Mouse (Mus musculus) heart, embryonic 11.5 days (tissue): Measurements from ENCODE around the gene Prox1. TPM values are rescaled to one million over a fixed set of nuclear protein-coding genes. Genes with fewer than 3 reads are reported as not detected.

ENCODE experiments used
- ATAC-seq: fragments of 200-750 bp; cut with Nextera tagmentation; replicated peaks from 2 replicates; pipeline ENCODE4 v1.8.0; 2017; ENCODE audit warnings: moderate library complexity; ENCODE audit not compliant: insufficient number of reproducible peaks, low FRiP score, low TSS enrichment
- H3K27ac ChIP-seq: fragments of 300-500 bp; sonication (generic); 2 replicates; pipeline ENCODE4 v1.5.1; 2014; ENCODE audit warnings: mild to moderate bottlenecking, low read depth, low read length
- H3K27me3 ChIP-seq: fragments of 300-500 bp; sonication (generic); 2 replicates; pipeline ENCODE4 v1.6.1; 2014; ENCODE audit warnings: mild to moderate bottlenecking, low read length, mixed read lengths; ENCODE audit not compliant: control insufficient read depth, insufficient read depth
- H3K36me3 ChIP-seq: fragments of 300-500 bp; sonication (generic); 2 replicates; pipeline ENCODE4 v1.6.1; 2014; ENCODE audit warnings: mild to moderate bottlenecking, low read length, moderate library complexity, mixed read lengths; ENCODE audit not compliant: control insufficient read depth, insufficient read depth
- H3K4me1 ChIP-seq: fragments of 300-500 bp; sonication (generic); 2 replicates; pipeline ENCODE4 v1.6.1; 2014; ENCODE audit warnings: low read length; ENCODE audit not compliant: control insufficient read depth, insufficient read depth
- H3K4me2 ChIP-seq: fragments of 300-500 bp; sonication (generic); 2 replicates; pipeline ENCODE4 v1.6.1; 2014; ENCODE audit warnings: mild to moderate bottlenecking, moderate library complexity
- H3K4me3 ChIP-seq: fragments of 300-500 bp; sonication (generic); 2 replicates; pipeline ENCODE4 v1.5.1; 2014; ENCODE audit warnings: low read depth, low read length
- H3K9ac ChIP-seq: fragments of 300-500 bp; sonication (generic); 2 replicates; pipeline ENCODE4 v1.6.1; 2014; ENCODE audit warnings: mild to moderate bottlenecking, low read depth, low read length, moderate library complexity
- H3K9me3 ChIP-seq: fragments of 300-500 bp; sonication (generic); replicated peaks from 2 replicates; pipeline ENCODE4 v1.6.1; 2016; ENCODE audit warnings: low read length; ENCODE audit not compliant: control insufficient read depth
- WGBS: fragments of 180-500 bp; shearing (Covaris S2); extraction: QIAGEN DNeasy Blood & Tissue Kit; methylation state at CpG from one replicate; pipeline ENCODE4 v1.1.7; 2014; ENCODE audit not compliant: insufficient replicate concordance; 5-methylcytosine and 5-hydroxymethylcytosine counted together
- polyA plus RNA-seq: library from polyadenylated mRNA; unstranded; fragments of >200 nt; fragmentation: Nextera tagmentation; extraction: Ambion mirVana; gene quantifications from 2 replicates; pipeline ENCODE4 v1.2.1, GENCODE M21; 2014

Gene Prox1
- polyA plus RNA-seq, 1 experiment from 2014 or later: 12.6 TPM

GRCm38 (mm10) chr1:190180861-190181260 is 10.3 kb upstream of the Prox1 start:
- no peaks in the 10 kb centered on the region for H3K4me1 ChIP-seq
- no peak overlapping the region for H3K4me3 ChIP-seq
- peaks cover 4% of the 10 kb centered on the region; the same call in 1 of the 2 replicates for H3K27me3 ChIP-seq
- H3K27ac ChIP-seq: no peak overlapping the region
- H3K9me3 ChIP-seq: no peaks in the 10 kb centered on the region
- no peak overlapping the region for H3K4me2 ChIP-seq
- WGBS: 40% methylated on average over 6 of the region's 6 CpGs
- no peak for ATAC-seq
- no peak overlapping the region for H3K9ac ChIP-seq
- no peaks in the 10 kb centered on the region for H3K36me3 ChIP-seq

GRCm38 (mm10) chr1:190176961-190177360 is 6.4 kb upstream of the Prox1 start:
- Histone ChIP-seq H3K36me3 (no peaks in the 10 kb centered on the region), H3K4me1 (peaks cover 28% of the 10 kb centered on the region), H3K27ac (no peak overlapping the region), H3K27me3 (peaks cover 19% of the 10 kb centered on the region), H3K9ac (no peak overlapping the region), H3K4me2 (no peak overlapping the region), H3K4me3 (no peak overlapping the region), H3K9me3 (no peaks in the 10 kb centered on the region)
- no peak for ATAC-seq
- WGBS: 39% methylated on average over 1 of the region's 3 CpGs

- under 1% methylated on average over 65 of the region's 65 CpGs for WGBS
- peaks cover 19% of the 10 kb centered on the region for H3K27me3 ChIP-seq
- peak overlapping the region; percentile 83 for H3K9ac ChIP-seq
- peak overlapping the region; percentile 95 for H3K4me2 ChIP-seq
- no peaks in the 10 kb centered on the region for H3K36me3 ChIP-seq
- peaks cover 28% of the 10 kb centered on the region for H3K4me1 ChIP-seq
- no peak for ATAC-seq
- H3K4me3 ChIP-seq: peak overlapping the region; percentile 70
- peak overlapping the region; percentile 46 for H3K27ac ChIP-seq
- H3K9me3 ChIP-seq: no peaks in the 10 kb centered on the region
Measured at GRCm38 (mm10) chr1:190174671-190175661, 4.5 kb upstream of the Prox1 start.

- Histone ChIP-seq H3K9ac (peak overlapping the region; percentile 83), H3K27ac (no peak overlapping the region), H3K9me3 (no peaks in the 10 kb centered on the region), H3K4me1 (peaks cover 28% of the 10 kb centered on the region), H3K4me3 (peak overlapping the region; percentile 70), H3K27me3 (peaks cover 19% of the 10 kb centered on the region), H3K4me2 (peak overlapping the region; percentile 95), H3K36me3 (no peaks in the 10 kb centered on the region)
- no peak for ATAC-seq
- WGBS: 2% methylated on average over 13 of the region's 13 CpGs
Measured at GRCm38 (mm10) chr1:190174231-190174630, 3.7 kb upstream of the Prox1 start.

- H3K27me3 ChIP-seq: peaks cover 19% of the 10 kb centered on the region
- H3K36me3 ChIP-seq: no peaks in the 10 kb centered on the region
- no peak overlapping the region; the same call in 1 of the 2 replicates for H3K27ac ChIP-seq
- no peak overlapping the region for H3K9ac ChIP-seq
- H3K4me1 ChIP-seq: peaks cover 28% of the 10 kb centered on the region
- H3K4me3 ChIP-seq: peak overlapping the region; percentile 70
- H3K4me2 ChIP-seq: peak overlapping the region; percentile 95
- under 1% methylated on average over 14 of the region's 16 CpGs for WGBS
- no peak for ATAC-seq
- no peaks in the 10 kb centered on the region for H3K9me3 ChIP-seq
Measured at GRCm38 (mm10) chr1:190173596-190173995, 3.1 kb upstream of the Prox1 start.

- Histone ChIP-seq H3K27me3 (peaks cover 19% of the 10 kb centered on the region), H3K27ac (no peak overlapping the region)
Measured at GRCm38 (mm10) chr1:190172979-190173461, 2.5 kb upstream of the Prox1 start.

GRCm38 (mm10) chr1:190172311-190172978 is 1.9 kb upstream of the Prox1 start:
- peak overlapping the region; percentile 95 for H3K4me2 ChIP-seq
- no peak for ATAC-seq
- no peak overlapping the region for H3K27ac ChIP-seq
- H3K9ac ChIP-seq: peak overlapping the region; percentile 94
- H3K9me3 ChIP-seq: no peaks in the 10 kb centered on the region
- 1% methylated on average over 32 of the region's 32 CpGs for WGBS
- H3K36me3 ChIP-seq: no peaks in the 10 kb centered on the region
- H3K4me1 ChIP-seq: peaks cover 30% of the 10 kb centered on the region
- H3K4me3 ChIP-seq: peak overlapping the region; percentile 70
- peaks cover 19% of the 10 kb centered on the region for H3K27me3 ChIP-seq

More at GRCm38 (mm10) chr1:190172979-190173461, 2.5 kb upstream of the Prox1 start:
- Histone ChIP-seq H3K36me3 (no peaks in the 10 kb centered on the region), H3K9me3 (no peaks in the 10 kb centered on the region), H3K4me3 (peak overlapping the region; percentile 70), H3K9ac (peak overlapping the region; percentile 71), H3K4me1 (peaks cover 28% of the 10 kb centered on the region), H3K4me2 (peak overlapping the region; percentile 95)
- no peak for ATAC-seq
- WGBS: 0% methylated on average over 24 of the region's 24 CpGs

- peaks cover 19% of the 10 kb centered on the region for H3K27me3 ChIP-seq
- no peak overlapping the region for H3K27ac ChIP-seq
- H3K4me3 ChIP-seq: peak overlapping the region; percentile 70
- no peaks in the 10 kb centered on the region for H3K36me3 ChIP-seq
- H3K4me1 ChIP-seq: peaks cover 32% of the 10 kb centered on the region
- peak overlapping the region; percentile 95 for H3K4me2 ChIP-seq
- under 1% methylated on average over 12 of the region's 12 CpGs for WGBS
- no peaks in the 10 kb centered on the region for H3K9me3 ChIP-seq
- no peak for ATAC-seq
- peak overlapping the region; percentile 94 for H3K9ac ChIP-seq
Measured at GRCm38 (mm10) chr1:190171750-190172149, 1.2 kb upstream of the Prox1 start.
